Mouse (Mus musculus): ENCODE data around the gene Smyd3.

GRCm38 (mm10) chr1:179183499-179183898 lies 334.3 kb downstream of the Smyd3 start:
- TF ChIP-seq CTCF (IDR thresholded peaks at IDR 0.05; ENCODE audit: borderline replicate concordance, control insufficient read depth, extremely low read depth, insufficient read depth, low read length, poor library complexity) = no peak
- TF ChIP-seq POLR2A (IDR thresholded peaks at IDR 0.05; ENCODE audit: control insufficient read depth, extremely low read depth, insufficient read depth, low read length, poor library complexity) = no peak

All from thymus, adult 2 months (tissue).